Mouse (Mus musculus) CD8-positive naive resting alpha-beta T cell, adult 2 months (primary cell): ENCODE measurements around the gene Arhgap44.

Experiments used
- DNase-seq, 2 experiments: peaks; one replicate each; pipeline ENCODE4 v3.0.0; 2022; ENCODE audit warnings: low read depth in 2 of 2, low spot score in 2 of 2

Arhgap44 gene

DNA sequence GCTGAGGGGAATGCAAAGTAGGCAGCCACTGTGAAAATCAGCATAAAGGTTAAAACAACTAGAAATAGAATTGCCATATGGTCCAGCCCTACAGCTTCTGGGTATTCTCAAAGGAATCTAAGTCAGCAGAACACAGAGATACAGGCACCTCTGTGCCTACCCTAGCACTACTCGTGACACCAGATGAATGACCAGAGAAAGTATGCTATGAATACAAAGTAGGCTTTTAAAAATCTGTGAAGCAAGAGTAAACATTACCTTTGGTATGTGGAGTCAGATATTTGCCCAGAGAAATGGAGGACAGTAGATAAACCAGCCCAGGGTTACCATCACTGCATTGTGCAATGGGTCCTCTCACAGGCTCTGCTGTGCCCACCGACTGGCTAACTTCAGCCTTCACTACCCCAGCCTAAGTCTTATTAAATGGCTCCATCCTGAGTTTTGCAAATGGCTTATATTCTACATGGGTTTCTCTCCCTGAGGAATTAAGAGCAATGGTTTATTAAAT is 25.6 kb downstream of the Arhgap44 start:
- DNase-seq: no peak

DNA sequence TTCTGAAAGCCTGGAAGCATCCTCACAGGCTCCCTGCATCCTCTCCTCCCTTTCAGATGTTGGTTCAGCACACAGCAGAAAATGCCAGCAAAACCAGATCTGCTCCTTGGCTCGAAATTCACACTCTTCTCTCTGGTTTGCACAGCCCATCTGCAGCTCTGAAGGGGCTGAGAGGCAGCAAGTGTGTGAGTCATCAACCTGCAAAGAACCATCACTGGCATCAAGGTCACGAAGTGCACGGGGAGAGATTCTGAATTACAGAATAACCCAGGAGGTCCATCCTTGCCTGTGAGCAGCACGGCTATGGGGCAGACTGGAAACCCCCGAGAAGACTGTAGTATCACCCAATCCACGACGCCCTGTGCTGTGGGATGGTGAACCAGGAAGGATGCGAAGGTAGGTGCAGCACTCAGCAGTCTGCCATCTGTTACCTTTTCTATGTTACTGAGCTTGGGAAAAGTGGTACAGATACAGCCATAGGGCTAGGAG is 27.5 kb downstream of the Arhgap44 start:
- no peak for DNase-seq

DNA sequence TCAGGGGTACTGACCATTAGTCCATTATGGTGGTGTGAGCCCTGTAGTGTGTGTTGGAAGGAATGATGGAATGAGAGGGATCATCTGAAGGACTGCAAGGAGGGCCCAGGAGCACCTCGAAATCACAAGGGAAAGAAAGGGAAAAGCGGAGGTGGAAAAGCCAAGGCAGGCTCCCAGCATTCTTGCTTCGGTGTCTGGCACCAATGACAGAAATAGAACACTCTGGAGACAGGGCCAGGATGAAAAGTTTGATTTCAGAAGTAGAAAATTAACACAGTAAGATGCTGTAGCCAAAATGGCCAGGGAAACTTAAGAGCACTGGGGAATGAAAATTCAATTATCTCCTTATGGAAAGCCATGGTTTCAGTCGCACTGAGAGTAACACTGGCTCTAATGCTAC is 29.1 kb downstream of the Arhgap44 start:
- no peak for DNase-seq

DNA sequence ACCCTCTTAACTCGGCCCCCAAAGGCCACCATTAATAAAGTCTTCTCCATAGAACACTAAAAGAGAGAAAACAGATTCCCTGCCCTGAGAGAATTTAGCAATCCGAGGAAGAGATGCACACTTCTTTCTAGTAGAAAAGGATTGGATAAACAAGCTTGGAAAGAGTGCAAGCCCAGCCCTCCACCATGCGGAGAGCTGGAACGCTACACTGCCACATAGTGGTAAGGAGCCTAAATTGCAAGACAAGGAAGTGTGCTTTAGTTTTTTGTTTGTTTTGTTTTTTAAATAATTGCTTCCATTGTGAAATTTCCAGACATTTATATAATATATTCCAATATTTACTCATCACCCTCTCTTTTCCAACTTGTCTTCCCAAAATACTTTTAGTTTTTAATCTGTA is 33.7 kb downstream of the Arhgap44 start:
- no peak for DNase-seq

DNA sequence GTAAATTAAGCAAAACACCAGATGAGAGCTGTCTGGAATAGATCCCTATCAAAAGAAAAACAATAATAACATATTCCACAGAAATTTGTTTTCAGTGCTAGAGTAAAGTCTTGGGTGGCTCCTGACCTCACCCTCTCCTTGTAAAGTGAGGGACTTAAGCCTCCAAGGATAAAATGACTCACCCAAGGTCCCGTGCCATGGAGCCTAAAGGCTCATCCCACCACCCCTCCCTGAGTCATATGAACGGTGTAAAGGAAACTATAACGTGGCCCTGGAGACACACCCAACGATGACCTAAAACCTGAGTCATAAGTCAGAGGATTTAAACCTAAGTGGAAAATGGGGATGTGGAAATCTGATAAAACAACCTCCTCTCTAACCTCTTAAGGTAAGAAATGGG is 34.1 kb downstream of the Arhgap44 start:
- no peak for DNase-seq

DNA sequence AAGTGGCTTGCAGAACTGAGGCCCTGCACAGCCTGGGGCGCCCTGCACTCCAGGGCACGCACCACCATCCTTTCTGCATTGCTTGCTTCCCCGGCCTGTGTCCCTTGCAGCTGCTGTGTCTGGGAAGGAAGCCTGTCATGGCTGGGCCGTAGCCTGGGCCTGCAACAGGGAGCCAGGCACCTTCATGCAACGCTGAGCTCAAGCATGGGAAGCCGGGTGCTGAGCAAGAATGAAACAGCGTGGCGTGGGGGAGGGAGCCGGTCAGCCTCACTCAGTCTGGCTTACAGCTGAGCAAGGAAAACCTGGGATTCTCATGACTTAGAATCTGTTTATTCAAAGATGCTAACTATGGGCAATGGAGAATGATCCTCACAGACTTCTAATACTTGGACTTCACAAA is 36.2 kb downstream of the Arhgap44 start:
- DNase-seq: no peak

DNA sequence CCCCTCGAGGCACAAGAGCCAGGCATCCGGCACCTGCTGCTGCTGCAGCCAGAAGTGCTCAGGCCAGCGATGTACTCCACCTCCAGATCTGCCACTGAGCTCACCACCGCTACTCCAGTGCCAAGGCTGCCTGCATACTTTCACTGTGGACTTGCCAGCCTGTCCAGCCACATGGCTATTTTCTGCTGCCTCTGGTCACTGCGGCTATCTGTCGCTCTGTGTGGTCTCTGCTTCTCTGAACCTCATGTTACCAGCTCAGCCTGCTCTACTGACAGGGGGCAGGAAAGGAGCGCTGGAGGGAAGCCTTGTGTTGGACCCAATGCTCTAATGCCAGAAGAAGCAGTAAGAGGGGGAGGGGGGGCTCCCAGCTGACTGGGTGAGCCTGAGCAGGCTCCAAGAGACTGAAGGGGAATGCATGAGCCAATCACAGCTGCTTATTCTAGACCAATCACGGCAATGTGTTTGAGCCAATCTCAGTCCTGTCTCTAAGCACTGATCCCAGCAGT is 37.8 kb downstream of the Arhgap44 start:
- DNase-seq: no peak

DNA sequence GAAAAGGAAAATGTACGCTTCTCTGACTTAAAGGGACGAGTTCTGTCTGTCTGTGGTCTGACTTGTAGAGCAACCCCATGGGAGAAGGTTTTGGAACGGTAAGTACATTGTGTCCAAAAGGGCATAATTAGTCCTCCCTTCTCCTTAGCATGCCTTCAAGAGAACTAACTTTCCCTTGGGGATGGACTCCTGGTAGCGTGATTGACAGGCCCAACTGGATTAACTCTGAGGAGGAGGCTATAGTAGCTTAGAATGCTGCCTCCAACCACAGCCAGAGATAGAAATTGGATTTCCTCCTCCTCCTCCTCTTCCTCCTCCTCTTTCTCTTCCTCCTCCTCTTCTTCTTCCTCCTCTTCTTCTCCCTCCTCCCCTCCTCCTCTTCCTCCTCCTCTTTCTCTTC is 42.5 kb downstream of the Arhgap44 start:
- no peak for DNase-seq

DNA sequence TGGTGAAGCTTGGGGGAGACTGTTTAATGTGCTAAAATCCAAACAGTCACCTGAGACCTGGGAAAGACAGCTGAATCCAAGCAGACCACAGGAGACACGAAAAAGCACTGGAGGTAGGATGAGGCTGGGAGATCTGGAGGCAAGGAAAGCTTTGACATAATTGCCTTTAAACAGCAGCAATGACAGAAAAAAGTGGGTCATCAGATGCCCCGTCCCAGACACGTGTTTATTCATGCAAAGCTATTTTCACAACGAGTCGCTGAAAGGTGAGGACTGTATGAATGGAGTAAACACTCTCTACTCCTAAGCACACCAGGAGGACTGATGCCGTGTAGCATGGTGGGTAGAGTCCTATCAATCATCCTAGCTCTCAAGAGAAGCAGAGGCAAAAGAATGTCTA is 47.0 kb downstream of the Arhgap44 start:
- DNase-seq: no peak

DNA sequence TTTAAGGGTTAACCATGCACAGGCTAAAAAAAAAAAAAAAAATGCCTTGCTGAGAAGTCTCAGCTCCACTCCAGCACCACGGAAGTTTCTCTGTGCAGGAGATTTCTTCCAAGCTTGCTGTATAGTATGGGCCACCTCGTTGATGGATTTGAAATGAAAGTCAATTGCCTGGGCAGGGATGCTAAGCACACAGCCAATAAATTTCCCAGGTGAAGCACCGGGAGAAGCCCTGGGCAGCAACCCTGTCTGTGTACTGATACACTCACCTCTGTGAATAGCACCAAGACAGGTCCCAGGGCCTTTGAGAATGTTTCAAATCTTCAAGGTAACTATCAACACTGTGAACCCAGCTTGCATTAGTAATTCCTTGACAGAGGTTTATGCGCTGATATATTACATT is 50.7 kb downstream of the Arhgap44 start:
- no peak for DNase-seq

DNA sequence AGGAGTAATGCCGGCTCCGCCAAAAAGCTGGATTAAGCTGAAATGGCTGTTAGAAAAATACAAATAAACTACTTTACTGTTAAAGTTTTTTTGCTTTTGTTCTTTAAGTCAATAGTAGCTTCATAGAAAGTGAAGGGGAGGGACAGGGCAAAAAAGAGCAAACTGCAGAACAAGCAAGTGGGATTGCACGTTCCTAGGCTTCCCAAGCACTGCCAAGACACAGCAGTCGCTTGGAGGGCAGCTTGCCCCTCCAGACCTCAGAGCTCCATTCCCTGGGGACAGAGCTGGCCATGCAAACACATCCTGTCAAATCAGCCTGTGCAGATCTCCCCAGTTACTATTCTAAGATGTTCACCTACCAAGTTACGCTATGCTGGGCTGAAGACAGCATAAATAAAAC is 51.1 kb downstream of the Arhgap44 start:
- DNase-seq: no peak

DNA sequence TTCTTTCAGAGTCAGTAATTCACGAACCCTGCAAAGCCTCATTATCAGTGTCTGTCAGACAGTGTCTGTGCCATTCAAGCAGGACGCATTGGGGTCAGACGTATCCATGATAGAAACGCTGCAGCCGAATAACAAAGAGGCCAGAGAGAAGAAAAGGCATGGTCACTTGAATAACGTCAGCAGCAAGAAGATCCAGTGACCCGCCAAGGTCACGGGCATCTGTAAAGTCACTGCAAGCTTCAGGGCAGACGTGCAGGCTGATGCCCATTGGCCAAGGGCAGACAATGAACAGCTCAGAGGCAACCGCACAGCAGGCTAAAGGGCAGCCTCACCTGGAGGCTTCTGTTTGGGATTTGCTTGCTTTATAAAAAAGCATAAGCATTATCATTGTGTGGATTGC is 52.7 kb downstream of the Arhgap44 start:
- no peak for DNase-seq

DNA sequence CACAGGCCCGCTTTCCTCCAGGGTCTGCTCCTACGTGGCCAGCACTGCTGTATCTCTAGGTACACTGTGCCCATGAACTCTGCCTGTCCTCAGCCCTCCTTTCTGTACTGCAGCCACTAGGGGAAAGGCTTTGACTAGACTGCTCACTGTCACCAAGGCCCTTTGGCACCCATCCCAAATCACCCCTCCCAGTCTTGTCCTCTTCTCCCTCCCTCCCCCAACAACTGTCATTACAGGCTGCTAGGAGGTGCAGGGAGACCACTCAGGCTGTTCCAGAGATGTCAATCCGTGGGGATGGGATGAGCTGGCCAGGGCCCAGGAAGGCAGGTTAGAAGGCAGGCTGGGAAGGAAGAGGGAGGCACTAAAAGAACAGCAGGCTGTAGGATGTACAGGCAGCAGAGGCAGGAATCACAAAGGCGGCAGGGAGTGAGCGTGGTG is 55.0 kb downstream of the Arhgap44 start:
- no peak for DNase-seq

DNA sequence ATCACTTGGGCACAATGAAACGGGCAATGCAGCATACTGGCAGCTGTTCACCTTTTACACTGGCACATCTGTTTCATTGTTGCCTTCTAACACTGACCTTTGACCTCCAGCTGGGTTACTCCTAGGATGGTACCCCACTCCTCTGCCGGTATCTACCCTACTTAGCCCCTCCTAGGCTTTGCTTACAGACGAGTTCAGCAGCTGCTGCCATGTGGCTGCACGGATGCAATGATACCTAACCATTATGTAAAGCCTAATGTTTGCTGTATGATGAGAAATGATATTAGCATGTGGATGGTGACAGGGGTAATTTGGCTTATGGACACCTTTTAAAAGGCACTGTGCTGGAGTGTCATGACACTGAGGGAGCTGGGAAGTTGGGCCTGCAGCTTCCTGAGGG is 55.6 kb downstream of the Arhgap44 start:
- DNase-seq: no peak

DNA sequence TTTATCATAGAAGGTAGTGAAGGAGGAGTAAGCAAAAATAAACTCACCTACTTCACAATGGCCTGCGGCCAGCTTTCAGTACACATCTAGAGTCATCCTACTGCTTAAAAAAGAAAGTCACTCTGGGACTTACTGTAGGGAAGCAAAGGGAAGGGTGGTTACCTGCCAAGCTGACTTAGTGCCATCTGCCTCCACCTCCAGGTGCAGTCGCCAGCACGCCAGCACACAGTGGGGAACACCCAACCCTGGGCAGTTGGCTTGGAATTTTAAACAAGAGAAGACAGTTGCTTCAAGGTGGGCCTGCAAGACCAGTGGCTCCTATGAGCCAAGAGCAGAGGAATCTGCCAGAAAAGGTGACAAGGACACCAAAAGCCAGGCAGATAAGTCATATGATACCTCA is 58.7 kb downstream of the Arhgap44 start:
- no peak for DNase-seq

DNA sequence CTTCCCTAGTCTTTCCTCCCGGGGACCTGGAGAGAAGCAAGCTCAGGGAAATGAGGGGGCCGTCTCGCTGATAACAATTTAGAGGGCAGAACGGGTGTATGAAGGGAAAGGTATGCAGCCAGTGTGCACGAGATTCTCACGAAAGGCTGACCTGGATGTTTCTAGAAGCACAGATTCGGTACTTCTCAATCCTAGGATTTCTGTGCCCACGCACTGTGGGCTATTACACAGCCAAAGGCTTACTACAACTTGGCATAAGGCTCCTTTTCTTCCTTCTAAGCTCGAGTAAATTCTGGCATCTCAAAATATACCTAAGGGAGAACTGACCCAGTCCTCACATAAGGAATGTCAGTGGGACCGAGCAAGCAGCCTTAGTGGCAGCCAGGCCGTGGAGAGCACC is 61.6 kb downstream of the Arhgap44 start:
- no peak for DNase-seq

DNA sequence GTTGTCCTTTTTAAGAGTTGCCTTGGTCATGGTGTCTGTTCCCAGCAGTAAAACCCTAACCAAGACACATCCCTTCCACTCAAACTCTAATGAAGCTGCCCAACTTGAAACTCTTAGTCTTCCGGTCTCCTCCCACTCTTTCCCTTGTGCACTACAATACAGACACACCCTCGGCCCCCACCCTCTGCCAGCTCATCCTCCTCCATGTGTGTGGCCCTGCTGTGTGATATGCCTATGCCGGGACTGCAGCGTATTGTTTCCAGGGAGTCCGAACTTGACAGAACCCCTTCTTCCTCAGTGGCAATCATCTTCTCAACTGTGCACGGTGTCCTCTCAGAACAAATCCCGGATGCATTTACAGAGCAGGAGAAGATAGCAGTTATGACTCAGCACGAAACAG is 62.7 kb downstream of the Arhgap44 start:
- no peak for DNase-seq

DNA sequence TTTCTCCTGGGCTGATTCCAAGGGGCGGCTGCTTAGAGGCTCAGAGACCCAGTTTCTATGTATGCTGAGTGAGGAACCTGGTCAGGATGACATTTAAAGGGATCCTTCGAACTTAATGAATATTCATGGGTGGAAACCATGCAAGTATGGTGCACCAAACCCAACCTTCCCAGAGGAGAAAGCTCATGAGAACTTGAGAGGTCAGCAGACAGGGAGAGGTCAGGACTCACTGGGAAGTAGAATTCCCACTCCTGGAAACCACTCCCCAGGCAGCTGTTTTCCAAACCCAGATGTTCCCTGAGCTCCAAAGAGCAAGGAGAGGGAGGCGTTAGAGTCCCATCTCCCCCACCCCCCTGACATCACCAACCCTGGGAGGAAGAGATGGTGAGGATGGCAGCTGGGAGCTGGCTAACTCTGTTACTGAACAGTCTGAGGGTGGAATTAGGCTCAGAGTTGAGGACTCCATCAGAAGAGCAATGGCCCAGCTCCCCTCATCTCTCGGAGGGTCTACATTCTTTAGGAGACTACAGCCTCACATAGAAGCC is 65.2 kb downstream of the Arhgap44 start:
- DNase-seq: no peak

DNA sequence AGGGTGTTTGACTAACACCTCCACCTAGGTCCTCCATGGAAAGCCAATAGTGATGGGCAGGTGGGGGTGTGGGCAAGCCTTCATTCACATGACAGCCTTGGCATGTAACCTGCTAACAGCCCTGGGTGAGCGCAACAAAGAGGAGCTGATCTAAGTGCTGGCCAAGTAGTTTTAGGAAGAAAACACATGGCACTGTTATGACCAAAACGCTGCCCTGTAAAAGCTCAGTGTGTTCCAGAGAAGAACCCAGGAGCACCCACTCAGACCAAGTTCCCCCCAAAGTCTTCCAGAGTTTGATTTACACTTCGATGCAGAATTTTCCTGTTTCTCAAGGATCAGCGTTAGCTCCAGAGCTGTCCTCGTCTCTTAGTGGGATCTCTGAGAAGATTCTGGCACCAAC is 65.9 kb downstream of the Arhgap44 start:
- DNase-seq: no peak

DNA sequence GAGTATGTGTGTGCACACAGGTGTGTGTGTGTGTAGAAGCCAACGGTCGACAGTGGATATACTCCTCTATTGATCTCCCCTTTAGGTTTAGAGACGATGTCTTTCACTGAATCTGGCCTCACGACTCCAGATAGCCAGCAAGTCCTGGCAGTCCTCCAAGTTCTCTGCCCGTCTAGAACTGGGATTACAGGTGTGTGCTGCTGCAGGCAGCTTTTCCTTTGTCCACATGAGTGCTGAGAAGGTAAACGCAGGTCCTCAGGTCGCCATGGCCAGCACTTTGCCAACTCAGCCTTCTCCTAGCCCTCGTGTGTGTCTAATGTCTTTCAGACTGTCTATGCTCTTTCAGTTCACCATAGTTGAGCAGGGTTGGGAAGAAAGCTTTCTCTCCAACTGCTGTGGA is 69.9 kb downstream of the Arhgap44 start:
- DNase-seq: no peak

DNA sequence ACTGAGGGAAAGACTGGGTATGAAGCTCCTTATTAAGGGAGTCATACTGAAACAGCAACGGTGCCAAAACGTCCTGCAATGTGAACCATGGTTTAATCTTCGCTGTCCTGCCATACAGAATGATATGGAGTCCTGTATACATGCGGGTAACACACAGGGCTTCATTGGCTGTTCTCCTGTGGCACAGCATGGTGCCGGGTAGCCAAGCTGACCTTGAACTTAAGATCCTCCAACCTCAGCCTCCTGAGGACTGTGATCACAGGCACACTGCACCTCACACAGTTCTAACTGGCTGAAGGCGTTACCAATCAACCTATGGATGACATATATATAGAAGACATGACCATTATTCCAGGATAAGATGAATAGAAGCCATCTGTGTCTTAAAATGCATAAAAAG is 72.4 kb downstream of the Arhgap44 start:
- DNase-seq: no peak

DNA sequence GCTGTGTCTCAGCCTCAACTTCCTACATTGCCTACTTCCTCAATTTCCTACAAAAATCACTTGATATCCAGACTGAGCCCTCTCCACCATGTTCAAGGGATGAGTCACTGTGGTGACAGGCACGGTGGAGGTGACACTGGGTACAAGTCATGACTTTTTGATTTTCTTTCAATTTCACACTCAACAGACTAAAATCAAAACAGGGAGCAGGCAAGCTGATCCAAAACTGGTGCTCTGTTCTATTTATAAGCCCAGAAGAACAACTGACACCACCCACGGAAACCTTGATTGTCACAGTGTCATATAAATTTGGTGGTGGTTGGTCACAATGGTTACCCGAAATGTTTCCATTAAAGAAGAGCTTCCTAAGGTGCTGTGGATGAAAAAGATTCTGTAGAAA is 72.8 kb downstream of the Arhgap44 start:
- no peak for DNase-seq

DNA sequence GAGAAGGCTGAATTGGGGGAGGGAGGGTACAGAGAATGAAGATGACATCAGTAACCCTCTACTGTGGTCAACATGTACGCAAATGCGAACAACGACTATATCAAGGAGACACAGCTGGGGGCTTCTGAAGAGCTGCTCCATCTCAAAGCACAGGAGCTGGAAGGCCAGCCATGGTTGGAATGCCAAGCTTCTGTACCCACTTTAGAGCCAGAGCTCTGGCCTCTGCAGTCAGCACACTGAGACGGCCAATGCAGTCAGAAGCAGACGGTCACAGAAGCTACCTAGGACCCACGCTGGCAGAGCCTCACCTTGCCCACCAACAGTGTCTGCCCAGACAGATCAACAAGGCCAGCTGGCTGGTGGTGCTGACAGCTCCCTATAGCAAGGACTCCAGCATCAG is 73.5 kb downstream of the Arhgap44 start:
- DNase-seq: no peak
